Mouse (Mus musculus) neural tube, embryonic 11.5 days (tissue): ENCODE results near the gene Phf1. TPM values are rescaled to one million over a fixed set of nuclear protein-coding genes. Genes with fewer than 3 reads are reported as not detected.

ENCODE experiments used
- ATAC-seq: fragments of 200-750 bp; cut with Nextera tagmentation; 2 replicates; pipeline ENCODE4 v1.8.0; 2017; ENCODE audit warnings: moderate number of reproducible peaks, mild to moderate bottlenecking, moderate TSS enrichment, moderate library complexity; ENCODE audit not compliant: insufficient read depth, low FRiP score, low TSS enrichment
- DNase-seq: peaks from one replicate; pipeline ENCODE4 v3.0.0-alpha.2; 2015; ENCODE audit warnings: low spot score
- H3K27ac ChIP-seq: fragments of 300-500 bp; sonication (generic); 2 replicates; pipeline ENCODE4 v1.5.1; 2014; ENCODE audit warnings: low read depth, mild to moderate bottlenecking, low read length
- H3K27me3 ChIP-seq: fragments of 300-500 bp; sonication (generic); 2 replicates; pipeline ENCODE4 v1.6.1; 2014; ENCODE audit warnings: mild to moderate bottlenecking, low read length, mixed read lengths; ENCODE audit not compliant: control insufficient read depth, insufficient read depth
- H3K36me3 ChIP-seq: fragments of 300-500 bp; sonication (generic); 2 replicates; pipeline ENCODE4 v1.6.1; 2014; ENCODE audit warnings: mild to moderate bottlenecking, low read length, moderate library complexity, mixed read lengths; ENCODE audit not compliant: control insufficient read depth, insufficient read depth
- H3K4me1 ChIP-seq: fragments of 300-500 bp; sonication (generic); 2 replicates; pipeline ENCODE4 v1.6.1; 2014; ENCODE audit warnings: low read length, mixed read lengths; ENCODE audit not compliant: control insufficient read depth, insufficient read depth
- H3K4me2 ChIP-seq: fragments of 300-500 bp; sonication (generic); 2 replicates; pipeline ENCODE4 v1.6.1; 2014; ENCODE audit warnings: low read depth, mild to moderate bottlenecking, moderate library complexity
- H3K4me3 ChIP-seq: fragments of 300-500 bp; sonication (generic); 2 replicates; pipeline ENCODE4 v1.5.1; 2014; ENCODE audit warnings: low read depth, low read length
- H3K9ac ChIP-seq: fragments of 300-500 bp; sonication (generic); 2 replicates; pipeline ENCODE4 v1.6.1; 2014; ENCODE audit warnings: mild to moderate bottlenecking, low read length
- H3K9me3 ChIP-seq: fragments of 300-500 bp; sonication (generic); 2 replicates; pipeline ENCODE4 v1.6.1; 2016; ENCODE audit warnings: low read length; ENCODE audit not compliant: control insufficient read depth
- WGBS: fragments of 180-500 bp; shearing (Covaris S2); extraction: QIAGEN DNeasy Blood & Tissue Kit; methylation state at CpG from one replicate; pipeline ENCODE4 v1.1.7; 2014; 5-methylcytosine and 5-hydroxymethylcytosine counted together
- polyA plus RNA-seq: library from polyadenylated mRNA; unstranded; fragments of >200 nt; fragmentation: Nextera tagmentation; extraction: Ambion mirVana; gene quantifications from 2 replicates; pipeline ENCODE4 v1.2.1, GENCODE M21; 2014

Phf1 gene
- polyA plus RNA-seq, 1 experiment from 2014 or later = 5.8 TPM

- Histone ChIP-seq H3K4me3 (peak overlapping the region; percentile 32), H3K27me3 (no peaks in the 10 kb centered on the region), H3K4me2 (peak overlapping the region; percentile 75), H3K27ac (peak overlapping the region; percentile 15; the same call in 1 of the 2 replicates), H3K36me3 (peaks cover 6% of the 10 kb centered on the region; the same call in 1 of the 2 replicates), H3K9ac (peak overlapping the region; percentile 56), H3K9me3 (no peaks in the 10 kb centered on the region), H3K4me1 (peaks cover 43% of the 10 kb centered on the region)
- 3% methylated on average over 23 of the region's 23 CpGs for WGBS
- no peak for DNase-seq
- ATAC-seq = no peak
Observed at GRCm38 (mm10) chr17:26951952-26952877, 19.4 kb downstream of the Phf1 start.

DNA sequence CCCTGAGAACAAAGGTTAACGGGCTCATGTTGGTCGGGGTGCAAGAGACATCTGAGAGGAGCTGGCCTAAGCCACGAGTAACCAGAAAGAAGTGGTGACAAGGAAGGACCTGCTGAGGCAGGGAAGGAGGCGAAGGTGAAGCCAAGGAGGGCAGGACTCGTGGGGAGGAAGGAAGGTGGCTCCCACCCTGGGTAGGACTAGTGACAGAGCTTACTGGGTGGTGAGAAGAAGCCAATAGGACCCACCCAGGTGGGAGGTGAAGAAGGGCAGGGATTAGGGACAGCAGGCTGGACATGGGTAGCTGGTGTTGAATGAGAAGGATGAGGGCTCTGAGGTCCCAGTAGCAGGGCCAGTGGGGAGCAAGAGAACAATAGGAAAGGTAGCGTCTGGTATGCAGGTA is 20.3 kb downstream of the Phf1 start:
- no peak for ATAC-seq
- DNase-seq = no peak
- Histone ChIP-seq H3K9ac (peak overlapping the region; percentile 11; the same call in 1 of the 2 replicates), H3K4me1 (peaks cover 36% of the 10 kb centered on the region), H3K36me3 (peaks cover 11% of the 10 kb centered on the region; the same call in 1 of the 2 replicates), H3K4me3 (0 out of 2 replicates have a peak overlapping the region, but pooled peaks have one; percentile 8), H3K9me3 (no peaks in the 10 kb centered on the region), H3K4me2 (peak overlapping the region; percentile 75), H3K27me3 (no peaks in the 10 kb centered on the region), H3K27ac (no peak overlapping the region)
- 25% methylated on average over 6 of the region's 6 CpGs for WGBS

GRCm38 (mm10) chr17:26953726-26954125 is 20.9 kb downstream of the Phf1 start:
- 0 out of 2 replicates have a peak overlapping the region, but pooled peaks have one; percentile 8 for H3K4me3 ChIP-seq
- H3K27me3 ChIP-seq = no peaks in the 10 kb centered on the region
- no peak overlapping the region for H3K27ac ChIP-seq
- no peaks in the 10 kb centered on the region for H3K9me3 ChIP-seq
- ATAC-seq = no peak
- 19% methylated on average over 14 of the region's 16 CpGs for WGBS
- peak overlapping the region; percentile 75 for H3K4me2 ChIP-seq
- H3K36me3 ChIP-seq = peaks cover 11% of the 10 kb centered on the region; the same call in 1 of the 2 replicates
- peak overlapping the region; percentile 11; the same call in 1 of the 2 replicates for H3K9ac ChIP-seq
- H3K4me1 ChIP-seq = peaks cover 33% of the 10 kb centered on the region
- no peak for DNase-seq

GRCm38 (mm10) chr17:26956309-26956708 is 23.5 kb downstream of the Phf1 start:
- Histone ChIP-seq H3K27ac (no peak overlapping the region), H3K27me3 (no peaks in the 10 kb centered on the region), H3K4me2 (no peak overlapping the region), H3K9me3 (no peaks in the 10 kb centered on the region), H3K4me1 (peaks cover 17% of the 10 kb centered on the region), H3K36me3 (peaks cover 16% of the 10 kb centered on the region), H3K9ac (no peak overlapping the region), H3K4me3 (no peak overlapping the region)
- no peak for DNase-seq
- no peak for ATAC-seq
- 87% methylated on average over 5 of the region's 5 CpGs for WGBS

- DNase-seq = no peak
- Histone ChIP-seq H3K27ac (no peak overlapping the region), H3K4me2 (no peak overlapping the region), H3K9ac (no peak overlapping the region), H3K27me3 (no peaks in the 10 kb centered on the region), H3K4me3 (no peak overlapping the region), H3K9me3 (no peaks in the 10 kb centered on the region), H3K4me1 (peaks cover 13% of the 10 kb centered on the region), H3K36me3 (peaks cover 18% of the 10 kb centered on the region)
- 93% methylated on average over 18 of the region's 18 CpGs for WGBS
- no peak for ATAC-seq
Observed at GRCm38 (mm10) chr17:26956895-26957294, 24.0 kb downstream of the Phf1 start.

- Histone ChIP-seq H3K4me1 (peaks cover 4% of the 10 kb centered on the region; the same call in 1 of the 2 replicates), H3K27me3 (no peaks in the 10 kb centered on the region), H3K4me3 (no peak overlapping the region), H3K36me3 (peaks cover 18% of the 10 kb centered on the region), H3K4me2 (no peak overlapping the region), H3K27ac (no peak overlapping the region), H3K9ac (no peak overlapping the region), H3K9me3 (no peaks in the 10 kb centered on the region)
- WGBS = 93% methylated on average over 5 of the region's 5 CpGs
- no peak for ATAC-seq
- DNase-seq = no peak
Observed at GRCm38 (mm10) chr17:26957872-26958271, 25.0 kb downstream of the Phf1 start.

- Histone ChIP-seq H3K4me2 (no peak overlapping the region), H3K4me1 (no peaks in the 10 kb centered on the region; the same call in 1 of the 2 replicates), H3K27me3 (no peaks in the 10 kb centered on the region), H3K36me3 (peaks cover 20% of the 10 kb centered on the region), H3K9ac (no peak overlapping the region), H3K4me3 (no peak overlapping the region), H3K27ac (no peak overlapping the region), H3K9me3 (no peaks in the 10 kb centered on the region)
- no peak for ATAC-seq
- 67% methylated on average over 5 of the region's 5 CpGs for WGBS
- DNase-seq = no peak
Observed at GRCm38 (mm10) chr17:26958880-26959279, 26.0 kb downstream of the Phf1 start.

GRCm38 (mm10) chr17:26959815-26960214 is 27.0 kb downstream of the Phf1 start:
- H3K9ac ChIP-seq = no peak overlapping the region
- 92% methylated on average over 4 of the region's 4 CpGs for WGBS
- peaks cover 22% of the 10 kb centered on the region for H3K36me3 ChIP-seq
- H3K9me3 ChIP-seq = no peaks in the 10 kb centered on the region
- no peaks in the 10 kb centered on the region for H3K4me1 ChIP-seq
- H3K4me3 ChIP-seq = no peak overlapping the region
- ATAC-seq (no peak), DNase-seq (no peak)
- no peak overlapping the region for H3K27ac ChIP-seq
- no peaks in the 10 kb centered on the region for H3K27me3 ChIP-seq
- H3K4me2 ChIP-seq = no peak overlapping the region
